Mouse (Mus musculus): ENCODE data around the gene Chac1.

DNA sequence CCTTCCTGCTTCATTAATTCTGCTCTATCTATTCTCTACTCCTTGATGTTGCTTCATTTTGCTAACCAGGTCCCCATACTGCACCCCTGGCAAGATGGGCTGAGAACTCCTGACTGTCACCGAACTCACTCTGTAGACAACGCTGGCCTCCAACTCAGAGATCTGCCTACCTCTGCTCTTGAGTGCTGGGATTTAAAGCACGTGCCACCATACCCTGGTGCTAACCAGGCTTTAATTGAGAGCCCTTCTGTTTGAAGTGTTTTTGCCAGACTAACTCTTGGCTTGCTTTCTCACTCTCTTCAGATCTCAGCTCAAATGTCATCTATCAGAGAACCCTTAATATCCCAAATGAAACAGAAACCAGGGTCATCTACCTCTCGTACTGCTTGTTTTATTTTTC, 39.0 kb downstream of the Chac1 start:
- TF ChIP-seq USF1 (IDR thresholded peaks at IDR 0.05; ENCODE audit: low read depth, low read length) (no peak), MXI1 (IDR thresholded peaks at IDR 0.05; ENCODE audit: low read depth, low read length) (no peak), CTCF (IDR thresholded peaks at IDR 0.05 in 2 of 3, conservative IDR thresholded peaks at IDR 0.05 in 1 of 3; ENCODE audit: control insufficient read depth in 1 of 3, insufficient read depth in 1 of 3, low read depth in 2 of 3, low read length in 3 of 3, poor library complexity in 1 of 3, severe bottlenecking in 1 of 3) (no peak), NELFE (IDR thresholded peaks at IDR 0.05; ENCODE audit: low read depth, low read length) (no peak), POLR2A (IDR thresholded peaks at IDR 0.05; ENCODE audit: control insufficient read depth in 1 of 2, insufficient read depth in 1 of 2, low read depth in 1 of 2, low read length in 2 of 2, poor library complexity in 1 of 2) (no peak), MYB (IDR thresholded peaks at IDR 0.05; ENCODE audit: low read depth, low read length) (no peak), MAFK (IDR thresholded peaks at IDR 0.05; ENCODE audit: borderline replicate concordance, low read depth, low read length) (no peak), SIN3A (IDR thresholded peaks at IDR 0.05; ENCODE audit: low read length) (no peak), EP300 (IDR thresholded peaks at IDR 0.05; ENCODE audit: low read depth in 1 of 2, low read length in 2 of 2) (no peak), ELF1 (IDR thresholded peaks at IDR 0.05; ENCODE audit: low read depth, low read length) (no peak), MEF2A (IDR thresholded peaks at IDR 0.05; ENCODE audit: extremely low read depth, insufficient replicate concordance, low read depth, low read length, poor library complexity, severe bottlenecking) (no peak)
